Mouse (Mus musculus) midbrain, embryonic 10.5 days (tissue): ENCODE data around the gene Lhx4. TPM values are rescaled to one million over a fixed set of nuclear protein-coding genes. Genes with fewer than 3 reads are reported as not detected.

Experiments
- DNase-seq: peaks from one replicate; pipeline ENCODE4 v3.0.0-alpha.2; 2017; ENCODE audit warnings: low spot score
- H3K27ac ChIP-seq: fragments of 300-500 bp; sonication (generic); replicated peaks from 2 replicates; pipeline ENCODE4 v1.5.1; 2016; ENCODE audit warnings: mild to moderate bottlenecking
- H3K27me3 ChIP-seq: fragments of 300-500 bp; sonication (generic); 2 replicates; pipeline ENCODE4 v1.6.1; 2016; ENCODE audit warnings: low read depth, mild to moderate bottlenecking; ENCODE audit not compliant: poor library complexity, severe bottlenecking
- H3K36me3 ChIP-seq: fragments of 300-500 bp; sonication (generic); 2 replicates; pipeline ENCODE4 v1.6.1; 2016; ENCODE audit warnings: mild to moderate bottlenecking, moderate library complexity
- H3K4me1 ChIP-seq: fragments of 300-500 bp; sonication (generic); 2 replicates; pipeline ENCODE4 v1.6.1; 2016
- H3K4me3 ChIP-seq: fragments of 300-500 bp; sonication (generic); 2 replicates; pipeline ENCODE4 v1.5.1; 2016; ENCODE audit warnings: mild to moderate bottlenecking, moderate library complexity
- H3K9me3 ChIP-seq: fragments of 300-500 bp; sonication (generic); replicated peaks from 2 replicates; pipeline ENCODE4 v1.6.1; 2016; ENCODE audit warnings: mild to moderate bottlenecking
- WGBS: fragments of 180-500 bp; shearing (Covaris S2); methylation state at CpG from one replicate; pipeline ENCODE4 v1.1.7; 2016; 5-methylcytosine and 5-hydroxymethylcytosine counted together
- polyA plus RNA-seq: library from polyadenylated mRNA; unstranded; fragments of >200 nt; fragmentation: Nextera tagmentation; extraction: Ambion mirVana; gene quantifications from 2 replicates; pipeline ENCODE4 v1.2.1, GENCODE M21; 2016

Lhx4 gene
- polyA plus RNA-seq, 1 experiment from 2014 or later = 2.2 TPM

DNA sequence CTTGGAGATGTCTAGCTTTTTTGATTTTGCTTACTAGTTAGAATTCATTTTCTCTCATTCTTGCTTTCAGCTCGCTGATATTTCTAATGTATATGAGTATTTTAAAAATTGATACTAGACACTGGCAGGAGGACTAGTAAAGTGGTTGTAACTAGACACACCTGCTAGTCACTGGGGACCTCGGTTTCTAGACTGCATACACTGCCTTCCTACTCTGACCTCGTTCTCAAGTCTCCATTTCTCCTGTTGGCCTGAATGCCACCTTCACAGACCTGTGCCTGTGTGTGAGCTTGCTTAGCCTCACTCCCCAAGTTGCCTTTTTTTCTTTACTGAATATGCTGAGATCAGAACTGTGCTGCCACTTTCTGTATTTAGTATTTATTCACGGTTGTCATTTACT is 62.3 kb downstream of the Lhx4 start:
- H3K27me3 ChIP-seq = no peaks in the 10 kb centered on the region
- no peaks in the 10 kb centered on the region for H3K4me1 ChIP-seq
- no peak overlapping the region for H3K27ac ChIP-seq
- H3K9me3 ChIP-seq = no peaks in the 10 kb centered on the region
- H3K36me3 ChIP-seq = no peaks in the 10 kb centered on the region
- no peak for DNase-seq
- 87% methylated on average over 4 of the region's 4 CpGs for WGBS
- no peak overlapping the region for H3K4me3 ChIP-seq

DNA sequence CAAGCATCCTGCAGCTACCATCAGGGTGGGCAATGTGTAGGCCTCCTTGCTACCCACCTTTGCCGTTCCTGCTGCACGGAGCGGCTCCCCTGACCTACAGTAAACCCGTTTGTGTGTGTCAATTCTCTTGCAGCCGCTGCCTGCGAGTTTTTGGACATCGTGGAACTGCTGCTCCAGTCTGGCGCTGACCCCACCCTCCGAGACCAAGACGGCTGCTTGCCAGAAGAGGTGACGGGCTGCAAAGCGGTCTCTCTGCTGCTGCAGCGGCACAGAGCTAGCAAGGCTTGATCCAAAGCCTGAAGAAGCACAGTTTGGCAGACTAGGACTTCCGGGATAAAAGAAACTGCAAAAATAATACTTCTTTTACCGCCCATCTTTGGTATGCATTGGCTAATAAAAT is 64.7 kb downstream of the Lhx4 start:
- Histone ChIP-seq H3K27ac (no peak overlapping the region), H3K36me3 (no peaks in the 10 kb centered on the region), H3K27me3 (no peaks in the 10 kb centered on the region), H3K4me1 (peaks cover 5% of the 10 kb centered on the region), H3K4me3 (no peak overlapping the region), H3K9me3 (no peaks in the 10 kb centered on the region)
- WGBS = 90% methylated on average over 15 of the region's 15 CpGs
- DNase-seq = no peak

- Histone ChIP-seq H3K27ac (peak overlapping the region; percentile 69), H3K27me3 (no peaks in the 10 kb centered on the region), H3K9me3 (no peaks in the 10 kb centered on the region), H3K4me3 (no peak overlapping the region), H3K36me3 (no peaks in the 10 kb centered on the region), H3K4me1 (peaks cover 11% of the 10 kb centered on the region)
- 81% methylated on average over 10 of the region's 10 CpGs for WGBS
- no peak for DNase-seq
These were observed 70.2 kb downstream of the Lhx4 start for GRCm38 (mm10) chr1:155681116-155681799.

DNA sequence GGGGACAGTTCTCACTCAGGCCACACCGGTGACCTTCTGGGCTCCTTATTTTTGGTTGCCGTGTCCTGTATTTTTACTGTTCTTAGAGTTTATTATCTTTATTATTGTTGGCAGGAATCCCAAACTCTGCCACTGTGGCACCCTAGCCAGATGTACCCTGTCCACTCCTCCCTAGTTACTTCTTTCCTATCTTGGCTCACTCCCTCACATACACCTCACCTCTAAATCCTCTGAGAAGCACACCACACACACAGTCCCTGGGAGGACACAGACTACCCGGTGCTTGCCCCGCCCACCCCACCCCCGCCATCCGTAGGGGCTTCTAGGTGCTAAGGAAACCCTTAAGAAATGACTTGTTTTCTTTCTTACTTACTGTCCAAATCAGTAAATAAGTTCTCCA is 75.9 kb downstream of the Lhx4 start:
- H3K27ac ChIP-seq = no peak overlapping the region
- 89% methylated on average over 6 of the region's 6 CpGs for WGBS
- no peaks in the 10 kb centered on the region for H3K9me3 ChIP-seq
- DNase-seq = no peak
- no peaks in the 10 kb centered on the region for H3K36me3 ChIP-seq
- H3K4me3 ChIP-seq = no peak overlapping the region
- H3K27me3 ChIP-seq = no peaks in the 10 kb centered on the region
- H3K4me1 ChIP-seq = no peaks in the 10 kb centered on the region

DNA sequence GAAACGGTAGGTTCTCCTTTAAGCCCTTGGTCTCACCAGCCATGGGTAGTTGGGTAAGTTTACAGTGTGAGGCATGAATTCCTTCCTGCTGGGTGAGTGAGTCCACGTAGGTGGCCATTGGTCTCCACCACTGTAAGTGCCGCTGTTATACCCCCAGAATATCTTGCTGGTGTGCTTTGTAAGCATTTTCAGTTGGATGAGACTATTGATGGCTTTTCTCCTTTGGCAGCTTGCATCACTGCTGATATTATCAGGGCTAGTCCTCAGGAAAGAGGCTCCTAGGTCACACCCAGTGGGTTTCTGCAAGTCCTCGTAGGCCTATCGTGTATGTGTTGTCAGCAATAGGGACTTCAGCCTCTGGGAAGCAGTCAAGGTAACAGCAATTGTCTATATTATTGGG is 87.5 kb downstream of the Lhx4 start:
- no peaks in the 10 kb centered on the region for H3K9me3 ChIP-seq
- DNase-seq = no peak

DNA sequence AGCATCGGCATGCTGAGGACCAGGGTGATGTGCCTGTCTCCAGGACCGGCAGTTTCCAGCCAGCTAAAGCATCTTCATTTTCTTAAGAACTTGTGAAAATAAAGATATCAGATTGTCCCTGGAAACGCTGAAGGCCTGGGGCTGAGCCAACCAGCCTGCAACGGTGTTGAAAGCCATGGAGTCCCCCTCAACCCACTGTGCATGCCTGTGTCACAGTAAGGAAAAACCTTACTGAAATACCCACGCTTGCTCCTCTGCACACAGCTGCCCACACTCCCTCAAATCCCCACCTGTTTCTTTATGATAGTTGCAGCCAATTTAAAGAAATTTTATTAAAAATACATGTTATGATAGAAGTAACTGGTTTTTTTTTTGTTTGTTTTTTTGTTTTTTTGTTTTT is 95.2 kb downstream of the Lhx4 start:
- 59% methylated on average over 5 of the region's 5 CpGs for WGBS
- no peaks in the 10 kb centered on the region for H3K36me3 ChIP-seq
- peaks cover 18% of the 10 kb centered on the region for H3K4me1 ChIP-seq
- H3K27me3 ChIP-seq = peaks cover 66% of the 10 kb centered on the region
- no peak overlapping the region for H3K4me3 ChIP-seq
- no peak for DNase-seq
- H3K27ac ChIP-seq = no peak overlapping the region
- H3K9me3 ChIP-seq = no peaks in the 10 kb centered on the region

More for the DNA sequence above, 87.5 kb downstream of the Lhx4 start:
- Histone ChIP-seq H3K4me1 (no peaks in the 10 kb centered on the region), H3K27ac (no peak overlapping the region), H3K36me3 (no peaks in the 10 kb centered on the region), H3K27me3 (peaks cover 2% of the 10 kb centered on the region), H3K4me3 (no peak overlapping the region)
- WGBS = 90% methylated on average over 5 of the region's 5 CpGs

DNA sequence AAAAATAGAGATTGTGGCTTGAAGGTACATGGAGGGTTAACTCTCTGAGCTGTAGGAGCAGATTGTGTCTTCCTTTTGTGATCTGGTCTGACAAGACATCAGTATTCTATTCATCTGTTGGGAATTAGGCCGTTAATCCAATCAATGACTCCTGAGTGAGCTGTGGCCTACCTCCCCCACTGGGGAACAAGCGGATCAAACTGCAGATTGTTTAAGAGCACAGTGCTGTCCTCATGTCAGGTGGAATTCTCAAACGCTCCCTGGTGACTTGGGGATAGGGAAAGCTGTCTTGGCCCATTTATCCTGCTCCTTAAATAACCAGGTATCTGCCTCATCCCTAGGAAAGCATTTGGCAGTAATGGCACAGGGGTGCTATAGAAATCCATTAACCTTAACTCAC is 96.5 kb downstream of the Lhx4 start:
- H3K36me3 ChIP-seq = no peaks in the 10 kb centered on the region
- no peak overlapping the region for H3K4me3 ChIP-seq
- no peaks in the 10 kb centered on the region for H3K9me3 ChIP-seq
- peaks cover 77% of the 10 kb centered on the region for H3K27me3 ChIP-seq
- peak; percentile 23 for DNase-seq
- peaks cover 21% of the 10 kb centered on the region for H3K4me1 ChIP-seq
- H3K27ac ChIP-seq = no peak overlapping the region
- WGBS = 7% methylated on average over 3 of the region's 3 CpGs

DNA sequence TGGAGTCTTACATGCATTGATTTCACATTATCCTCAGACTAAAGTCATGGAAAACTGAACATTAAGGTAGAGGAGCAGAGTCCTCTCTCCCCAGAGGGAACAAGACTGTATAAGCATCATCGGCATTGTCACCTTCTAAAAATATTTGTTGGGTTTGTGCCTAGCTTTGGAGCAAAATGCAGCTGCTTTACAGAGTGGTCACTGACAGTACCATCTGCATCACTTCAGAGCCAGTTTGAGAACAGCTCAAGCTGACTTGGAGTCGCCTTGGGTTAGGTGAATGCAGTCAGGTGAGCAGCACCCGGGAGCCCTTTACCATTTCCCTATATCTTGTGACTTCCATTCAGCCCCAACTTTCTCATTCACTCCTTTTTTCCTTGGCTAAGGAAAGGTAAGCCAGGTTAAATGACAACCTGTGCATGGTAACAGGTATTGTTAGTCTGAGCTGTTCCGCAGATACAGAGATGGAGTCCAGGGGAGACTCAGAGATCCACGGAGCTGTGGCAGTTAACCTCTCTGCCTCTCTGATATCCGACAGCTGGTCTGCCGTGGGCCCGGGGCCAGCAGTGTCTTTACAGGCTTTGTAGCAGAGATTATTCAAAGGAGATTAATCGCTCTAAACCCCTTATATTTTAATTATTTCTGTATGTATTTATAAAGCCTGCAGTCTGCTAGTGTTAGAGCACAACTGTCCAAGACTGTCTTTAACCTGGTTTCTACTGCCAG is 101.2 kb downstream of the Lhx4 start:
- Histone ChIP-seq H3K27me3 (peaks cover 53% of the 10 kb centered on the region), H3K36me3 (no peaks in the 10 kb centered on the region), H3K4me1 (peaks cover 34% of the 10 kb centered on the region), H3K4me3 (no peak overlapping the region), H3K27ac (no peak overlapping the region), H3K9me3 (no peaks in the 10 kb centered on the region)
- DNase-seq = no peak
- WGBS = 71% methylated on average over 9 of the region's 9 CpGs

Other genes starting within 250 kb of the Lhx4 start
- gene Acbd6, start 193.6 kb downstream of the Lhx4 start, polyA plus RNA-seq = 69.1 and 71.5 TPM in 2 replicates
- gene Qsox1, start 61.2 kb upstream of the Lhx4 start, polyA plus RNA-seq = 18.0 and 24.2 TPM in 2 replicates
- gene Cep350, start 221.6 kb upstream of the Lhx4 start, polyA plus RNA-seq = 6.3 and 6.7 TPM in 2 replicates